Mouse (Mus musculus) splenic B cell, adult 2 months (primary cell): ENCODE results near the gene Opn4.

Source experiments
- DNase-seq: peaks from one replicate; pipeline ENCODE4 v3.0.0-alpha.2; 2011; ENCODE audit warnings: low read depth, low spot score
- H3K27me3 ChIP-seq: 2 replicates; pipeline ENCODE4 v1.6.1; 2012; ENCODE audit warnings: mild to moderate bottlenecking, low read length, moderate library complexity, mixed read lengths; ENCODE audit not compliant: control insufficient read depth, poor library complexity, insufficient read depth, severe bottlenecking
- H3K36me3 ChIP-seq: 2 replicates; pipeline ENCODE4 v1.6.1; 2012; ENCODE audit warnings: mild to moderate bottlenecking, low read length, moderate library complexity, mixed read lengths; ENCODE audit not compliant: control insufficient read depth, poor library complexity, insufficient read depth, severe bottlenecking

Gene Opn4

GRCm38 (mm10) chr14:34614551-34614950 is 14.6 kb upstream of the Opn4 start:
- peaks cover 2% of the 10 kb centered on the region; the same call in 1 of the 2 replicates for H3K27me3 ChIP-seq
- no peaks in the 10 kb centered on the region for H3K36me3 ChIP-seq
- DNase-seq, result no peak

DNA sequence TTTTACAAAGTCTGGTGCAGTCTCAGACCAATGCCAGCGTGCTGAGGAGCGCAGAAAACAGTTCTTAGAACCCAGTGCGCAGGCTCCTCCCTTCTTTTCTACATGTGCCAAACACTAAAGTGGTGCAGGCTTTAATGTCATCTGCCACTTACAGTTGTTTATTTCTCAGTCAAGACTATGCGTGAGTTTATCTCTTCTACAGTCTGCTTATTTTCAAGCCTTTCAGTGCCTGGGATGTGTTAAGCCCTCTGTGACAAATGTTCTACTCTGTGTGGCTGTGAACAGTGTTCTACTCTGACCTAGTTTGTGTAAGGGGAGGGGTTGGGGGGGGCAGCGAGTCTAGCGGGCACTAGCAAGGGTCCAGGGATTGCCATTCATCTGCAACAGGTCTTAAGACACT is 13.6 kb upstream of the Opn4 start:
- no peak for DNase-seq
- Histone ChIP-seq H3K27me3 (peaks cover 2% of the 10 kb centered on the region; the same call in 1 of the 2 replicates), H3K36me3 (no peaks in the 10 kb centered on the region)

GRCm38 (mm10) chr14:34612222-34612621 is 12.3 kb upstream of the Opn4 start:
- Histone ChIP-seq H3K27me3 (peaks cover 2% of the 10 kb centered on the region; the same call in 1 of the 2 replicates), H3K36me3 (no peaks in the 10 kb centered on the region)
- peak; percentile 28 for DNase-seq

DNA sequence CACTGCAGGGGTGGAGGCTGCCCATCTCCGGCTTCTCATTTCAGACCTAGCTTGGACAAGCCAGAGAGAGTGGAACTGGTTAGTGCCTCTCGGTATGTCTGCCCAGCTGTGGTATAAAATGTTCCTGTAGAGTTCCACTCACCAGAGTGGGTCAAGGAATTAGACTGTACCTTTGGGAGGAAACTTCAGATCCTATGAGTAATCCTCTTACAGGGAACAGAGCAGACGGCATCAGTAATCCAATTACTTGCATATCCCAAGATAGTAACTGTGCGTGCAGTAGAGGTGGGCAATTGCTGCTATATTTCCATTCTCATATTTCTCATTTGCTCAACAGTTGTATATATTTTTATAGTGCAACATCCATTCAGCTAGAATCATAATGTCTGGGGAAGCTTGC is 11.6 kb upstream of the Opn4 start:
- Histone ChIP-seq H3K36me3 (no peaks in the 10 kb centered on the region), H3K27me3 (peaks cover 2% of the 10 kb centered on the region; the same call in 1 of the 2 replicates)
- no peak for DNase-seq

- no peak for DNase-seq
- Histone ChIP-seq H3K36me3 (no peaks in the 10 kb centered on the region), H3K27me3 (no peaks in the 10 kb centered on the region)
Measured at GRCm38 (mm10) chr14:34601910-34602309, 2.0 kb upstream of the Opn4 start.

DNA sequence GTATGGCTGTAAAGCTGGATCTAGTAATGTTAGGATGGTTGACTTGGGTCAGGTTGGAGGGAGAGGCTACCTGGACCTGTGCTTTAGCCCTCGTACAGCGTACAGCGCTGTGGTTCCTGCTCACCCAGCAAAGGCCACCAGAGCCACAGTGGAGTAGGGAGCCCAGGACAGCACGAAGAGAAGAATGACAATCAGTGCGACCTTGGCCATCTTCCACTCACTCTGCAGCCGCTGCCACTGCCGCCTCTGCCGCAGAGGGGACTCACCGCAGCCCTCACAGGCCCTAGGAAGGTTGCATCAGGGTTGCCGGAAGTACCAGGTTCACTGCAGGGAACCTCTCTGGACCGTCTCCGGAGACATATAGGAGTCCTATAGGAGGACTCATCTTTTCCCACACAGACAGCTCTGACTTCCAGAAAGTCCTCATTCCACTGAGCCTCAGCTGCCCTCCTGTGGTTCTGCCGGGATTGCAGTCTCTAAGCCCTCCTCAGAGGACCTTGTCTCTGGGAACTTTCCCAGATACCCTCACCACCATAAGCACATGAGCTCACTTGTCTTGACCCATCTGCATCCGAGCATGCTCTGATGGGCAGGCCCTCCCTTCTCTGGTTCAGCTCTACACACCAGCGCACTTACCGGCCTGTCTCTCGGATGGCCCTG is 4.2 kb downstream of the Opn4 start:
- no peak for DNase-seq
- Histone ChIP-seq H3K27me3 (no peaks in the 10 kb centered on the region), H3K36me3 (no peaks in the 10 kb centered on the region)

DNA sequence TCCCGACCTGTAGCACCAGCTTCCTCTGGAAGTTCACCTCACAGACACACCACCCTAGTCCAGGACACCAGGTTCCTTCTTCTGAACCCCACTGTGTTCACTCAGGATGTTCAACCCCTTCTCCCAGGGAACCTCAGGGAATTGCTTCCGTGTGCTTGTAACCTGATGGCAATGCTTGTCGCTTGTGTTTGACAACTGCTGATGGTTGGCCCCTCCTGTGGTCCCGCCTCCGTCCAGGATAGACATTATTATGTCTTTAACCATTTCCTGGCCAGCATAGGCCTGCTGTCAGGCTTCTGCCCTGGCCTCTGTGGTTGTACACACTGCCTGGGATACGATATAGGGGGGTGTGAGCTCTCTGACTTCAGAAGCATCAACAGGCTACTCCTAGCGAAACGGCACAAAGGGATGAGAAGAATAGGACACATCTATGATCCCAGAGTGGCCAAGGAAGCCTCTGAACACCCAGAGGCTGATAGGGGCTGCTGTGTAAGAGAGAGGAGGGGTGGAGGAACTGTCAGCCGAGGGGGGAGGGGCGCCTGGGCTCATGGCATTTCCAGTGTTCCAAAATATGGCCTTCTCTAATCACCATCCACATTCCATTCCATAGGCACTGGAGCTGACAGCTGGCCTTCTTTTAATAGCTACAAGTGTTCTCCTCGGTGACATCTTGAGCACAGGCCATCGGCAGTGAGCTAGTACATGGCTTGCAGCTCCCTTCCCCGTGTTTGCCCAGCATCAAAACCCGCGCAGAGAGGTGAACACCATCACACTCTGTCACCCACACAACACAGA is 8.0 kb downstream of the Opn4 start:
- no peak for DNase-seq
- no peaks in the 10 kb centered on the region for H3K27me3 ChIP-seq
- no peaks in the 10 kb centered on the region for H3K36me3 ChIP-seq

DNA sequence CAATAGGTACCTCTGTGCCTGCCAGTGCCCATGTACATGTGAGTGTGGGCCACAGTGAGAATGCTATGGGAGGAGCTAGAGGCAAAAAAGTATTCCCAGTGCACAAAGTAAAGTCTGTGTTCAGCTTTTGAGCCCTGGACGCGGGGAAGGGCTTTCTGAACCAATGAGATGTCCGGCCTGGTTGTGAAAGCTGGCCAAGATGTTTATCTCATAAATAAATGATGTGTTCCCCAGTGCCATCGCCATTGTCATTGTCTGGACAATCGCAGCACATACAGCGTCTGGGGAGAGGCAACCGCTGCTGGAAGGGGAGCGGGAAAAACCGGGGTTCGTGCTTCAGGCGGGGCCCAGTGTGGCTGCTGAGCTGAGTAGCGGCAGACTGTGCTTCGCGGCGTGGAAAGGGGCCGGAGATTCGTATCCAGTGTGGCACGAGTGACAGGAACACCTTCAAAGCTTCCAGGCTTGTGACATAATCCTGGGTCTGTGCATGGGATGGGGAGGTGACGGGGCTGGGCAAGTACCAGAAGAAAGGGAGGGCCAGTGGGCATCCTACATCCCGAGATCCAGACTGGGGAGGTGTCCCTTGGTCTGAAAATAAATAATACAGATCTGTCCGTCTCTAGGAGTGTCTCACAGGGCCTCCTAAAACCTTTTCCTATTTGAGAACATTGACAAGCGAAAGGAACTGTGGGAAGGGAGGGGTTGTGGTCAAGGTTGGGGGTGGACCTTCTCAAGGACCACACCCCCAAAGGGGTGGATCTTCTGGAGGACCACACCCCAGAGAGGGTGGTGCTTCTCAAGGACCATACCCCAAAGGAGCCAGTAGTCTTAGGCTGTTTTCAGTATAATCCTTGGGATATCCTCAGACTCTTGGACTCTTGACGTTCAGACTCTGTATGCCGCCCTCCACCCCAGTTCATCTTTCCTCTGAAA is 8.9 kb downstream of the Opn4 start:
- Histone ChIP-seq H3K36me3 (no peaks in the 10 kb centered on the region), H3K27me3 (no peaks in the 10 kb centered on the region)
- DNase-seq, result no peak

GRCm38 (mm10) chr14:34590017-34590570 is 9.8 kb downstream of the Opn4 start:
- DNase-seq, result no peak
- H3K36me3 ChIP-seq, result no peaks in the 10 kb centered on the region
- H3K27me3 ChIP-seq, result no peaks in the 10 kb centered on the region

- Histone ChIP-seq H3K27me3 (no peaks in the 10 kb centered on the region), H3K36me3 (no peaks in the 10 kb centered on the region)
- no peak for DNase-seq
Measured at GRCm38 (mm10) chr14:34589185-34589713, 10.7 kb downstream of the Opn4 start.

GRCm38 (mm10) chr14:34588498-34588897 is 11.4 kb downstream of the Opn4 start, which contains the start of gene Ldb3:
Gene Ldb3 (minus strand): TSS chr14:34588682.
- Histone ChIP-seq H3K36me3 (no peaks in the 10 kb centered on the region), H3K27me3 (no peaks in the 10 kb centered on the region)
- no peak for DNase-seq

GRCm38 (mm10) chr14:34588005-34588404 is 11.9 kb downstream of the Opn4 start:
- DNase-seq, result no peak
- no peaks in the 10 kb centered on the region for H3K36me3 ChIP-seq
- no peaks in the 10 kb centered on the region for H3K27me3 ChIP-seq

DNA sequence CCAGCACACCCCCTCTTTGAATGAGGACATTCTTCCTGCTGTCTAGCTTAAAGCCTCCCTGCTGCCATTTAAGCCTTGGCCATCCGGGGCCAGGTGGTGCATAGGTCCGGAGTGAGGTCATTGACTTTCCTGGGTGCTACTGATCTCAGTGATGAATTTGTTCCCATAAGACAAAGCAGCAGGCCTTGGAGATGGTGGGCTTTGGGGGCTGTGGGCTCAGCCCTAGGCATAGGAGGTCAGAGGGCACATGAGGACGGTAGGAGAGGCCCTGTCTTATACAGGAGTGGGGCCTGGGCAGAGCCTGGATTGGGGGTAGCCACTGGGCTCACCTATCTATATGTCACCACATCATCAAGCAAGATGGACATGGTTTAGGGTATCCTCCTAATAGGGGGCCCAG is 13.1 kb downstream of the Opn4 start:
- Histone ChIP-seq H3K36me3 (no peaks in the 10 kb centered on the region), H3K27me3 (no peaks in the 10 kb centered on the region)
- no peak for DNase-seq

- no peak for DNase-seq
- no peaks in the 10 kb centered on the region for H3K36me3 ChIP-seq
- H3K27me3 ChIP-seq, result no peaks in the 10 kb centered on the region
Measured at GRCm38 (mm10) chr14:34585358-34586105, 14.4 kb downstream of the Opn4 start.
